Mouse (Mus musculus) midbrain, embryonic 11.5 days (tissue): Measurements from ENCODE around the gene Gm10972. TPM values are rescaled to one million over a fixed set of nuclear protein-coding genes. Genes with fewer than 3 reads are reported as not detected.
"Not testable (repeated sequence)": the region's sequence is repeated elsewhere in the genome, so short reads cannot be mapped to it uniquely, and the experiment has no call there.

ENCODE experiments used
- ATAC-seq: fragments of 200-750 bp; cut with Nextera tagmentation; 2 replicates; pipeline ENCODE4 v1.8.0; 2017; ENCODE audit warnings: moderate TSS enrichment, moderate library complexity; ENCODE audit not compliant: low FRiP score
- DNase-seq: peaks from one replicate; pipeline ENCODE4 v3.0.0; 2015; ENCODE audit warnings: low spot score; ENCODE audit errors: missing footprints
- H3K27ac ChIP-seq: fragments of 300-500 bp; sonication (generic); 2 replicates; pipeline ENCODE4 v1.5.1; 2014; ENCODE audit warnings: low read depth, low read length
- H3K27me3 ChIP-seq: fragments of 300-500 bp; sonication (generic); 2 replicates; pipeline ENCODE4 v1.6.1; 2014; ENCODE audit warnings: mild to moderate bottlenecking, low read length, moderate library complexity, mixed read lengths; ENCODE audit not compliant: control insufficient read depth, insufficient read depth
- H3K36me3 ChIP-seq: fragments of 300-500 bp; sonication (generic); 2 replicates; pipeline ENCODE4 v1.6.1; 2014; ENCODE audit warnings: mild to moderate bottlenecking, low read length, moderate library complexity, mixed read lengths; ENCODE audit not compliant: control insufficient read depth, insufficient read depth
- H3K4me1 ChIP-seq: fragments of 300-500 bp; sonication (generic); 2 replicates; pipeline ENCODE4 v1.6.1; 2014; ENCODE audit warnings: low read length; ENCODE audit not compliant: control insufficient read depth, insufficient read depth
- H3K4me2 ChIP-seq: fragments of 300-500 bp; sonication (generic); 2 replicates; pipeline ENCODE4 v1.6.1; 2014; ENCODE audit warnings: mild to moderate bottlenecking, moderate library complexity
- H3K4me3 ChIP-seq: fragments of 300-500 bp; sonication (generic); 2 replicates; pipeline ENCODE4 v1.5.1; 2014; ENCODE audit warnings: low read depth, low read length
- H3K9ac ChIP-seq: fragments of 300-500 bp; sonication (generic); 2 replicates; pipeline ENCODE4 v1.6.1; 2014; ENCODE audit warnings: low read length
- H3K9me3 ChIP-seq: fragments of 300-500 bp; sonication (generic); 2 replicates; pipeline ENCODE4 v1.6.1; 2016; ENCODE audit warnings: low read length; ENCODE audit not compliant: control insufficient read depth
- WGBS: fragments of 180-500 bp; shearing (Covaris S2); extraction: QIAGEN DNeasy Blood & Tissue Kit; methylation state at CpG from one replicate; pipeline ENCODE4 v1.1.7; 2014; 5-methylcytosine and 5-hydroxymethylcytosine counted together
- polyA plus RNA-seq: library from polyadenylated mRNA; unstranded; fragments of >200 nt; fragmentation: Nextera tagmentation; extraction: Ambion mirVana; gene quantifications from 2 replicates; pipeline ENCODE4 v1.2.1, GENCODE M21; 2014

Gene Gm10972
- polyA plus RNA-seq, 1 experiment from 2014 or later: not detected

DNA sequence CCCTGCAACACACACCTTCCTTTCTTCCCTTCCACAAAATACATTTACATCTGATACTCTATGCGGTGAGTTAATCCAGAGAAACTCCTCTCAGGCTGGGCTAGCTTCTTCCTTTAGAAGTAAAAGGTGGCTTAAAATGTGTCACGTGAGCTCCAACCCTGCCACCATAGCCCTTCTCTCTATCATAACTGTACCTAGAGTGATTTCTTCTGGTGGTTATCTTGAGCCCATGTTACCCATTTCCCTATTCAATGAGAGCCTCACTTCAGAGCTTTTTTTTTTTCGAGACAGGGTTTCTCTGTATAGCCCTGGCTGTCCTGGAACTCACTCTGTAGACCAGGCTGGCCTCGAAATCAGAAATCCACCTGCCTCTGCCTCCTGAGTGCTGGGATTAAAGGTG lies 48.8 kb downstream of the Gm10972 start:
- not testable (repeated sequence) for H3K9me3 ChIP-seq, H3K4me2 ChIP-seq, DNase-seq, H3K27ac ChIP-seq, H3K27me3 ChIP-seq, ATAC-seq, H3K9ac ChIP-seq, H3K4me1 ChIP-seq, H3K36me3 ChIP-seq, H3K4me3 ChIP-seq
- WGBS: 86% methylated on average over 4 of the region's 4 CpGs

Other genes with a start within 250 kb of the Gm10972 start
- 0.17 and 0.37 TPM in 2 replicates for gene Lingo4, start 244.6 kb upstream of the Gm10972 start, polyA plus RNA-seq
- gene Tdrkh, start 229.8 kb upstream of the Gm10972 start, polyA plus RNA-seq: 55.3 and 63.2 TPM in 2 replicates
- 71.1 and 73.3 TPM in 2 replicates for gene Mrpl9, start 199.8 kb upstream of the Gm10972 start, polyA plus RNA-seq
- gene Oaz3, start 199.2 kb upstream of the Gm10972 start, polyA plus RNA-seq: 0.12 TPM in 1 of 2 replicates, not detected in the other
- 150 and 154 TPM in 2 replicates for gene Celf3, start 164.8 kb upstream of the Gm10972 start, polyA plus RNA-seq
- gene Riiad1, start 162.8 kb upstream of the Gm10972 start, polyA plus RNA-seq: 15.3 TPM in 2 replicates
- gene Snx27, start 60.4 kb upstream of the Gm10972 start, polyA plus RNA-seq: 39.4 and 43.0 TPM in 2 replicates
- gene Tuft1, start 15.8 kb downstream of the Gm10972 start, polyA plus RNA-seq: 4.2 and 4.5 TPM in 2 replicates
- gene Selenbp2, start 50.4 kb downstream of the Gm10972 start, polyA plus RNA-seq: not detected in 2 replicates
- 2.3 and 2.9 TPM in 2 replicates for gene Cgn, start 143.4 kb downstream of the Gm10972 start, polyA plus RNA-seq
- 24.1 and 24.2 TPM in 2 replicates for gene Pogz, start 194.5 kb downstream of the Gm10972 start, polyA plus RNA-seq
- 339 and 371 TPM in 2 replicates for gene Psmb4, start 243.8 kb downstream of the Gm10972 start, polyA plus RNA-seq